Mouse (Mus musculus): Measurements from ENCODE around the gene Pds5b. TPM values are rescaled to one million over a fixed set of nuclear protein-coding genes. Genes with fewer than 3 reads are reported as not detected.
A peak's percentile ranks its signal among the peaks of the same experiment; 100 is the strongest.

The Pds5b gene
- polyA plus RNA-seq, 1 experiment from 2014 or later = 5.2 TPM

GRCm38 (mm10) chr5:150823361-150823760 lies 149.8 kb downstream of the Pds5b start:
- Histone ChIP-seq H3K4me1 (ENCODE audit: insufficient read depth) (no peaks in the 10 kb centered on the region), H3K27ac (ENCODE audit: low read depth) (no peak overlapping the region), H3K27me3 (ENCODE audit: insufficient read depth, low read length) (no peaks in the 10 kb centered on the region), H3K9ac (replicated peaks) (no peak overlapping the region), H3K36me3 (replicated peaks; ENCODE audit: insufficient read depth, low read length) (no peaks in the 10 kb centered on the region), H3K4me2 (ENCODE audit: low read depth, low read length) (no peak overlapping the region), H3K9me3 (ENCODE audit: low read length) (no peaks in the 10 kb centered on the region), H3K4me3 (ENCODE audit: low read depth, low read length) (no peak overlapping the region)
- peak; percentile 29; the same call in 1 of the 2 replicates for ATAC-seq
- TF ChIP-seq EP300 (IDR thresholded peaks at IDR 0.05; ENCODE audit: low read depth) = no peak
- TF ChIP-seq CTCF (IDR thresholded peaks at IDR 0.05; ENCODE audit: low read depth) = no peak
- DNase-seq = no peak
- 68% methylated on average over 3 of the region's 3 CpGs for WGBS (ENCODE audit: insufficient replicate concordance)

- no peaks in the 10 kb centered on the region for H3K36me3 ChIP-seq (replicated peaks; ENCODE audit: insufficient read depth, low read length)
- H3K27ac ChIP-seq (ENCODE audit: low read depth) = no peak overlapping the region
- H3K4me1 ChIP-seq (ENCODE audit: insufficient read depth) = peaks cover 8% of the 10 kb centered on the region; the same call in 1 of the 2 replicates
- TF ChIP-seq EP300 (IDR thresholded peaks at IDR 0.05; ENCODE audit: low read depth) = no peak
- TF ChIP-seq CTCF (IDR thresholded peaks at IDR 0.05; ENCODE audit: low read depth) = no peak
- H3K9me3 ChIP-seq (ENCODE audit: low read length) = no peaks in the 10 kb centered on the region
- no peak for DNase-seq
- ATAC-seq = no peak
- H3K27me3 ChIP-seq (ENCODE audit: insufficient read depth, low read length) = no peaks in the 10 kb centered on the region
- no peak overlapping the region for H3K9ac ChIP-seq (replicated peaks)
- no peak overlapping the region for H3K4me2 ChIP-seq (ENCODE audit: low read depth, low read length)
- no peak overlapping the region for H3K4me3 ChIP-seq (ENCODE audit: low read depth, low read length)
- WGBS (ENCODE audit: insufficient replicate concordance) = 66% methylated on average over 5 of the region's 5 CpGs
Observed at GRCm38 (mm10) chr5:150829499-150829898, 156.0 kb downstream of the Pds5b start.

DNA sequence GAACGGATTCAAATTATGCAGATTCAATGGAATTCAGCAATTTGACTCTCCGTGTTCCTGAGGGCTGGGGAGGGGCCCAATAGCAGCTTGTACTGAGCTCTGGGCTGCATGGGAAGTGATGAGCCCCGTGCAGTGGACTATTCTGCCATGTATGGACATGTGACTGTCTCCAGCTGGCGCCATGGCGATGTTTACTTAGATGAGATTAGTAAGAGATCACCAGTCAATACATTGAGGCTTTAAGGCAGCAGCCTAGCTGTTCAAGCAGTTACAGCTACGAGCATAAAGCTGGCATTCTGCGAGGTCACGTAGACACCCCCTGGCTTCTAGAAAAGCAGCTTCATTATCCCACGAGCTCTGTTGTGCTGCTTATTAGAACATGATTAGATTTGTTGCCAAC lies 157.2 kb downstream of the Pds5b start:
- 63% methylated on average over 9 of the region's 9 CpGs for WGBS (ENCODE audit: insufficient replicate concordance)
- Histone ChIP-seq H3K9me3 (ENCODE audit: low read length) (no peaks in the 10 kb centered on the region), H3K27ac (ENCODE audit: low read depth) (no peak overlapping the region), H3K4me3 (ENCODE audit: low read depth, low read length) (no peak overlapping the region), H3K27me3 (ENCODE audit: insufficient read depth, low read length) (no peaks in the 10 kb centered on the region), H3K4me1 (ENCODE audit: insufficient read depth) (peaks cover 8% of the 10 kb centered on the region; the same call in 1 of the 2 replicates), H3K36me3 (replicated peaks; ENCODE audit: insufficient read depth, low read length) (no peaks in the 10 kb centered on the region), H3K9ac (replicated peaks) (no peak overlapping the region), H3K4me2 (ENCODE audit: low read depth, low read length) (no peak overlapping the region)
- DNase-seq (no peak), ATAC-seq (no peak)
- no peak for TF ChIP-seq CTCF (IDR thresholded peaks at IDR 0.05; ENCODE audit: low read depth)
- TF ChIP-seq EP300 (IDR thresholded peaks at IDR 0.05; ENCODE audit: low read depth) = no peak

DNA sequence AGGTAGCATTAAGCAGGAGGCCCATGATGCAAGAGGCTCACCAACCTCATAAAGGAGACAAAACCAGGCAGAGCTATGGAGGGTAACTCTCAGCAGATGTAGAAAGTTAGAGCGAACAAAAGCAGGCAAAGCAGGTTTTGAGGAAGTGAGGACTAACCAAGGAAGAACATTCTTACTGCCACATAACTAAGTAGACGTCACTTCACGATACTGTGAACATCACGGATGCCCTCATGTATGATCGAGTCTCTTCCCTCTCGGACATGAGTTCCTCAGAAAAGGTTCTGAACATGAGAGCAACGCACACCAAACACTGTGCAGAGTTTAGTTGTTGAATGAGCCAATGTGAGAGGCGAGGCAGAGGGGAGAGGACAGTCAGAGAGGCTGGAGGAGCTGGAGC lies 163.2 kb downstream of the Pds5b start:
- peaks cover 20% of the 10 kb centered on the region for H3K4me1 ChIP-seq (ENCODE audit: insufficient read depth)
- no peak for DNase-seq
- 81% methylated on average over 8 of the region's 8 CpGs for WGBS (ENCODE audit: insufficient replicate concordance)
- no peaks in the 10 kb centered on the region for H3K9me3 ChIP-seq (ENCODE audit: low read length)
- H3K4me3 ChIP-seq (ENCODE audit: low read depth, low read length) = no peak overlapping the region
- H3K9ac ChIP-seq (replicated peaks) = no peak overlapping the region
- ATAC-seq = no peak
- no peaks in the 10 kb centered on the region for H3K27me3 ChIP-seq (ENCODE audit: insufficient read depth, low read length)
- TF ChIP-seq CTCF (IDR thresholded peaks at IDR 0.05; ENCODE audit: low read depth) = no peak
- no peak for TF ChIP-seq EP300 (IDR thresholded peaks at IDR 0.05; ENCODE audit: low read depth)
- no peak overlapping the region for H3K27ac ChIP-seq (ENCODE audit: low read depth)
- H3K4me2 ChIP-seq (ENCODE audit: low read depth, low read length) = no peak overlapping the region
- no peaks in the 10 kb centered on the region for H3K36me3 ChIP-seq (replicated peaks; ENCODE audit: insufficient read depth, low read length)

GRCm38 (mm10) chr5:150839688-150840541 lies 166.4 kb downstream of the Pds5b start:
- Histone ChIP-seq H3K9me3 (ENCODE audit: low read length) (no peaks in the 10 kb centered on the region), H3K4me1 (ENCODE audit: insufficient read depth) (peaks cover 15% of the 10 kb centered on the region), H3K9ac (replicated peaks) (no peak overlapping the region), H3K27me3 (ENCODE audit: insufficient read depth, low read length) (no peaks in the 10 kb centered on the region), H3K4me3 (ENCODE audit: low read depth, low read length) (0 out of 2 replicates have a peak overlapping the region, but pooled peaks have one; percentile 17), H3K4me2 (ENCODE audit: low read depth, low read length) (peak overlapping the region; percentile 48), H3K27ac (ENCODE audit: low read depth) (peak overlapping the region; percentile 64), H3K36me3 (replicated peaks; ENCODE audit: insufficient read depth, low read length) (no peaks in the 10 kb centered on the region)
- DNase-seq = peak; percentile 49
- 38% methylated on average over 11 of the region's 11 CpGs for WGBS (ENCODE audit: insufficient replicate concordance)
- peak; percentile 90 for ATAC-seq
- TF ChIP-seq CTCF (IDR thresholded peaks at IDR 0.05; ENCODE audit: low read depth) (no peak), EP300 (IDR thresholded peaks at IDR 0.05; ENCODE audit: low read depth) (no peak)

DNA sequence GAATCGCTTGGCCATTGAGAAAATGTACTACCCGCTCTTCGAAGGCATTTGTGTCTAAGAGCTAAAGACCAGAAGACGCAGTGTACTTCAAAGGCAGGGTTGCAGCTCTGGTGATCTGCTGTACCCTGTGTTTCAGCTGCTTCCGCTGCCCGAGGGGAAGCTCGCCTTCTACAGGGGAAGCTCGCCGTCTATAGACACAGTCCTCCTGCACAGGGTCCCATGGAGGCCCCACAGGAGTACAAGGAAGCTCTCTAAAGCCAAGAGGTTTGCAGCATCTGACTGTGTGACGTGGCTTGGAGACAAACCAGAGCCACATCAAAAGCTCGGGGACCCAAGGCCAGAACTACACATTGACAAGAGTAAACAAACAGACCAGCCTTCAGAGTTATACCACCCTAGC lies 167.1 kb downstream of the Pds5b start:
- no peaks in the 10 kb centered on the region for H3K36me3 ChIP-seq (replicated peaks; ENCODE audit: insufficient read depth, low read length)
- H3K9ac ChIP-seq (replicated peaks) = no peak overlapping the region
- H3K4me3 ChIP-seq (ENCODE audit: low read depth, low read length) = 0 out of 2 replicates have a peak overlapping the region, but pooled peaks have one; percentile 17
- H3K27me3 ChIP-seq (ENCODE audit: insufficient read depth, low read length) = no peaks in the 10 kb centered on the region
- no peaks in the 10 kb centered on the region for H3K9me3 ChIP-seq (ENCODE audit: low read length)
- peak overlapping the region; percentile 48; the same call in 1 of the 2 replicates for H3K4me2 ChIP-seq (ENCODE audit: low read depth, low read length)
- peak overlapping the region; percentile 64 for H3K27ac ChIP-seq (ENCODE audit: low read depth)
- TF ChIP-seq CTCF (IDR thresholded peaks at IDR 0.05; ENCODE audit: low read depth) (no peak), EP300 (IDR thresholded peaks at IDR 0.05; ENCODE audit: low read depth) (no peak)
- DNase-seq = peak; percentile 27
- H3K4me1 ChIP-seq (ENCODE audit: insufficient read depth) = peaks cover 15% of the 10 kb centered on the region
- WGBS (ENCODE audit: insufficient replicate concordance) = 20% methylated on average over 11 of the region's 11 CpGs
- peak; percentile 60 for ATAC-seq

Data from liver, postnatal 0 days (tissue).